Mouse (Mus musculus) liver, embryonic 16.5 days (tissue): ENCODE measurements around the gene Dmd. TPM values are rescaled to one million over a fixed set of nuclear protein-coding genes. Genes with fewer than 3 reads are reported as not detected.

ENCODE experiments used
- ATAC-seq: fragments of 200-750 bp; cut with Nextera tagmentation; 2 replicates; pipeline ENCODE4 v1.8.0; 2017; ENCODE audit warnings: low read depth, mild to moderate bottlenecking, moderate number of reproducible peaks, moderate library complexity
- H3K27ac ChIP-seq: fragments of 300-500 bp; sonication (generic); 2 replicates; pipeline ENCODE4 v1.5.1; 2014; ENCODE audit warnings: mild to moderate bottlenecking, low read length
- H3K27me3 ChIP-seq: fragments of 300-500 bp; sonication (generic); 2 replicates; pipeline ENCODE4 v1.6.1; 2014; ENCODE audit warnings: low read depth, low read length, mixed read lengths; ENCODE audit not compliant: control insufficient read depth, insufficient read depth
- H3K36me3 ChIP-seq: fragments of 300-500 bp; sonication (generic); 2 replicates; pipeline ENCODE4 v1.6.1; 2014; ENCODE audit warnings: mild to moderate bottlenecking; ENCODE audit not compliant: control insufficient read depth, insufficient read depth
- H3K4me1 ChIP-seq: fragments of 300-500 bp; sonication (generic); 2 replicates; pipeline ENCODE4 v1.6.1; 2014; ENCODE audit warnings: low read depth, low read length, mixed read lengths; ENCODE audit not compliant: control insufficient read depth
- H3K4me2 ChIP-seq: fragments of 300-500 bp; sonication (generic); 2 replicates; pipeline ENCODE4 v1.6.1; 2014; ENCODE audit warnings: low read depth, low read length, mixed read lengths
- H3K4me3 ChIP-seq: fragments of 300-500 bp; sonication (generic); 2 replicates; pipeline ENCODE4 v1.5.1; 2014; ENCODE audit warnings: low read depth, mild to moderate bottlenecking, low read length
- H3K9ac ChIP-seq: fragments of 300-500 bp; sonication (generic); 2 replicates; pipeline ENCODE4 v1.6.1; 2014; ENCODE audit warnings: low read depth, low read length
- H3K9me3 ChIP-seq: fragments of 300-500 bp; sonication (generic); replicated peaks from 2 replicates; pipeline ENCODE4 v1.6.1; 2016; ENCODE audit warnings: low read length; ENCODE audit not compliant: control insufficient read depth
- WGBS: fragments of 180-500 bp; shearing (Covaris S2); extraction: QIAGEN DNeasy Blood & Tissue Kit; methylation state at CpG from one replicate; pipeline ENCODE4 v1.1.7; 2014; ENCODE audit not compliant: insufficient replicate concordance; 5-methylcytosine and 5-hydroxymethylcytosine counted together
- polyA plus RNA-seq: library from polyadenylated mRNA; unstranded; fragments of >200 nt; fragmentation: Nextera tagmentation; extraction: Ambion mirVana; gene quantifications from 2 replicates; pipeline ENCODE4 v1.2.1, GENCODE M21; 2015

Gene Dmd
- 8.0 and 10.0 TPM in 2 replicates for polyA plus RNA-seq

DNA sequence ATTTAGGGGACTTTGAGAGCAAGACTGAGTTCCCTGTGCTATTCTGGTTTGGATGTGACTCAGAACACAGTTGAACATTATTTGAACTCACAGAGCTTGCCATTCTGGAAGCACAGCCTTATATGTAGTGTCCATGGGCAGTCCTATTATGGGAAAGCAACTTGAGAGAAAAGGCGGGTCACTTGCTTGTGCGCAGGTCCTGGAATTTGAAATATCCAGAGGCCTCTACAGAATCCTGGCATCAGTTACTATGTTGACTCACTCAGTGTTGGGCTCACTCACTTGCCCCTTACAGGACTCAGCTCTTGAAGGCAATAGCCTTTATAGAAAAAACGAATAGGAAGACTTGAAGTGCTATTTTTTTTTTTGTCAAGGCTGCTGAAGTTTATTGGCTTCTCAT is at the start of gene Dmd:
Gene Dmd, plus strand, starts transcription at position 241 of the 400 bp plus-strand sequence.
- 67% methylated on average over 3 of the region's 3 CpGs for WGBS
- no peak for ATAC-seq
- Histone ChIP-seq H3K4me3 (no peak within 1 kb of the TSS), H3K9ac (no peak within 1 kb of the TSS), H3K27ac (no peak within 1 kb of the TSS), H3K4me1 (no peaks in the 10 kb centered on the region), H3K27me3 (no peaks in the 10 kb centered on the region), H3K36me3 (no peaks in the 10 kb centered on the region), H3K4me2 (no peak within 1 kb of the TSS), H3K9me3 (no peaks in the 10 kb centered on the region)

DNA sequence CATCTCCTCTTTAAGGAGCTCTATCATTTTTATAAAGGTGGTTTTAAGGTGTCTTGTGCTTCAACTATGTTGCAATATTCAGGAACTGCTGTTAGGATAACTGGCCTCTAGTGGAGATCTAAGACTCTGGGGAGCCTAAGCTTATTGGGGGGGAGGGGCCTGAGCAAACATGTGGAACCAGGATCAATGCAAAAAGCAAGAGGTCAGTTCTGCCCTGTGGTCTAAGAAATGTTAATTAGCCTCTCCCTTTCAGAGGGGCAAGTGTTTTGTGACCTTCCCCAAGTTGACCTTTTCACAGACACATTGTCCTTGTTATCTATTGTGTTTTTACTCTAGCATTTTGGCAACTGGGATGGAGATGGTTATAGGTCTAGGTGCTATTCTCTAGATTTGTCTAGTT is 47.2 kb upstream of the Dmd start:
- Histone ChIP-seq H3K27me3 (no peaks in the 10 kb centered on the region), H3K4me2 (no peak overlapping the region), H3K4me1 (no peaks in the 10 kb centered on the region), H3K4me3 (no peak overlapping the region), H3K27ac (no peak overlapping the region), H3K9ac (no peak overlapping the region), H3K9me3 (no peaks in the 10 kb centered on the region), H3K36me3 (no peaks in the 10 kb centered on the region)
- ATAC-seq: no peak

DNA sequence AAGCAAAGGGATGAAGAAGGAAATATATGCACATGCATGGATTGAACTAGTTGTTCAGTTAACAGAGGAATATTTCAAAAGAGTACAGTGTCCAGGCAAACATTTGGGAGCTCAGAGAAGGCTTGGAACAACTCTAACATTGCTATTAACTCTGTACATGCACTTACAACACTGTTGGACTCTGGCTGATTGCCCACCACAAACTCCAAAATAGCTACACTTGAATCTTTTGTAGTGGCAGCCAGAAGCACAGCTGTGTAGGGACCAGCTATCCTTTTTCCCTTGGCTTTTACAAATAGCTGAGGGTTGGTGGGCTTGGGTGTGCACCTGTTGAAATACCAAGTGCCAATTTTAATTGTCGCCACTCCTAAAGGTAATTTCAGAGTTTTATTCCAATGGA is 39.0 kb downstream of the Dmd start:
- H3K9me3 ChIP-seq: no peaks in the 10 kb centered on the region
- H3K27ac ChIP-seq: no peak overlapping the region
- no peak overlapping the region for H3K4me2 ChIP-seq
- no peak for ATAC-seq
- H3K27me3 ChIP-seq: no peaks in the 10 kb centered on the region
- H3K9ac ChIP-seq: no peak overlapping the region
- no peaks in the 10 kb centered on the region for H3K36me3 ChIP-seq
- H3K4me1 ChIP-seq: no peaks in the 10 kb centered on the region
- WGBS: 66% methylated on average over 1 of the region's 1 CpGs
- no peak overlapping the region for H3K4me3 ChIP-seq

DNA sequence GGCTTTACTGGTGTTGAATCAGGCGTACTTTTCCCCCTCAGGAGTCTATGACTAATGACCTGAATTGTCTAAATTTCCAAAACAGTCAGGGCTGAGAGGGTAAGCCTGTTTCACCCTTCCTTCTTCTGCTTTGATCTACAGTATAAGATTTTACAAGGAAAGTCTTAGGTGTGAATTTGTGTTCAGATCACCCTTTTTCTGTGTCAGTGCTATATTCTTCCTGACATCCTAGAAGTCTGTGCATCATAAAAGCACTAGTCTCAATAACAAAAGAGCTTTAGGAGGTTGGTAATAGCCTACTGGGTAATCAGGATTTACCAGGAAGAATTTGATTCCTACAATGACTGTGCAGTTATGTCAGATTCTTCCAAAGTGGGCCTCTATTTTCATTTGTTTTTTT is 101.5 kb downstream of the Dmd start:
- no peak for ATAC-seq
- H3K9ac ChIP-seq: no peak overlapping the region
- 58% methylated on average over 1 of the region's 1 CpGs for WGBS
- no peaks in the 10 kb centered on the region for H3K27me3 ChIP-seq
- no peaks in the 10 kb centered on the region for H3K4me1 ChIP-seq
- no peaks in the 10 kb centered on the region for H3K9me3 ChIP-seq
- no peak overlapping the region for H3K27ac ChIP-seq
- H3K36me3 ChIP-seq: no peaks in the 10 kb centered on the region
- H3K4me2 ChIP-seq: no peak overlapping the region
- no peak overlapping the region for H3K4me3 ChIP-seq

DNA sequence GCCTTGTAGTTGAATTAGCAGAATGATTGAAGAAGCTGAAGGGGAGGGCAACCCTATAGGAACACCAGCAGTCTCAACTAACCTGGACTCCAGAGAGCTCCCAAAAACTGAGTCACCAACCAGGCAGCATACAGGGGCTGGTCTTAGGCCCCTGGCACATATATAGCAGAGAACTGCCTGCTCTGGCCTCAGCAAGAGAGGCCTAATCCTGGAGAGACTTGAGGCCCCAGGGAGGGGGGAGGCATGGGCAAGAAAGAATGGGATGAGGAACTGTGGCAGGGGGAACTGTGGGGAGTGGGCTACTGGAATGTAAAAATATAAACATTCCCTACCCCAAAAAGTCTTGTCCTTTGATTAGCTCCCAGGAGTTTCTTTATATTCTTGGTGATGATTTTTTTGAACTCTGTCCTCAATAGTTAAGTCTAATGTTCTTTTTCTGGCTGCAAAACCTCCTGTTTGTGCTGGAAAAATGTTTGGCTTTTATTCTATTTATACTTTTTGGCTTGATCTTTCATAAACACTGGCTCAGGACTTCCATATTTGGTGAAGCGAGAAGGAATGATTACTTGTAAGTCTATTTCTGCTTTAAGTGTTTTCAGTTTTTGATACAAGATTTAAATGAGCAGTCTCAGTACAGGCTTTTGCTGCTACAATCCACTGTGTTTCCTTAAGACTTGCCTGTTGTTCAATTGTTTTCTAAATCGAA is 167.7 kb downstream of the Dmd start:
- no peaks in the 10 kb centered on the region for H3K9me3 ChIP-seq
- ATAC-seq: no peak
- H3K9ac ChIP-seq: no peak overlapping the region
- 48% methylated on average over 2 of the region's 2 CpGs for WGBS
- no peak overlapping the region for H3K27ac ChIP-seq
- H3K27me3 ChIP-seq: no peaks in the 10 kb centered on the region
- no peaks in the 10 kb centered on the region for H3K36me3 ChIP-seq
- H3K4me1 ChIP-seq: no peaks in the 10 kb centered on the region
- no peak overlapping the region for H3K4me3 ChIP-seq
- no peak overlapping the region for H3K4me2 ChIP-seq

DNA sequence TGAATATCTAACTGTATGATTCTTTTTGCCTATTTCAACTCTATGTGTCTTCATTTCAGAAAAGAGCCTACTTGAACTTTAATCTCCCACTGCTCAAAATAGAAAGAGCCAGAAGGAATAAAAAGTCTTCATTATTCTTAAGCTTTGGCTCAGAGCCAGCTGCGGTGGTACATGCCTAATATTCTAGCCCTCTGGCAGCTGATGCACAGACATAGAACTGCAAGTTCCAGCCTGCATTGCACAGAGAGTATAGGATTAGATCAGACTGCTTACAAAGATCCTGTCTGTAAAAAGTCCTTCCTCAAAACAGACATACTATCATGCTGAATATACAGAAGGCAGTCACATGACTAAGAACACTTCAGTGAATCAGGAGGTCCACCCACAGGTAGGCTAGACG is 168.5 kb downstream of the Dmd start:
- 53% methylated on average over 2 of the region's 2 CpGs for WGBS
- no peaks in the 10 kb centered on the region for H3K9me3 ChIP-seq
- no peaks in the 10 kb centered on the region for H3K4me1 ChIP-seq
- no peaks in the 10 kb centered on the region for H3K36me3 ChIP-seq
- H3K9ac ChIP-seq: no peak overlapping the region
- H3K4me3 ChIP-seq: no peak overlapping the region
- no peak overlapping the region for H3K27ac ChIP-seq
- no peak overlapping the region for H3K4me2 ChIP-seq
- H3K27me3 ChIP-seq: no peaks in the 10 kb centered on the region
- ATAC-seq: no peak

DNA sequence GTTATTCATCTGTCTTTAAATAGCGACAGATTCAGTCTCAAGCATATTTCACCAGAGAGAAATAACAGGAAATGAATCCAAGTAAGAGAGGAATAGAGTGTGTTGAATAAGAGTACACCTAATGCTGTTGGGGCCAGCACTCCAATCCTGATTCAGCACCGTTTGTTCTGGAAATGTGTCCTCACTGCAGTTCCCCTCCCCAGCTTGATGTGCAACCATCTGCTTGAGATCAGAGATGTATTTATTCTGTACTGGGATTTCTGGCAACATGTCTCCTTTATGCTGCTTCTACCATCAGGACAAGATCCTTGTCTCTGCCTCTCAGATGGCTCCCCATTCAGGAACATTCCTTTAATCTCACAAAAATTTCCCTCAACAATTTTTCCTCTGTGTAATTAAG is 271.9 kb downstream of the Dmd start:
- Histone ChIP-seq H3K4me2 (no peak overlapping the region), H3K9me3 (no peaks in the 10 kb centered on the region), H3K27ac (no peak overlapping the region), H3K36me3 (no peaks in the 10 kb centered on the region), H3K4me1 (no peaks in the 10 kb centered on the region), H3K9ac (no peak overlapping the region), H3K4me3 (no peak overlapping the region), H3K27me3 (no peaks in the 10 kb centered on the region)
- 66% methylated on average over 2 of the region's 2 CpGs for WGBS
- ATAC-seq: no peak

DNA sequence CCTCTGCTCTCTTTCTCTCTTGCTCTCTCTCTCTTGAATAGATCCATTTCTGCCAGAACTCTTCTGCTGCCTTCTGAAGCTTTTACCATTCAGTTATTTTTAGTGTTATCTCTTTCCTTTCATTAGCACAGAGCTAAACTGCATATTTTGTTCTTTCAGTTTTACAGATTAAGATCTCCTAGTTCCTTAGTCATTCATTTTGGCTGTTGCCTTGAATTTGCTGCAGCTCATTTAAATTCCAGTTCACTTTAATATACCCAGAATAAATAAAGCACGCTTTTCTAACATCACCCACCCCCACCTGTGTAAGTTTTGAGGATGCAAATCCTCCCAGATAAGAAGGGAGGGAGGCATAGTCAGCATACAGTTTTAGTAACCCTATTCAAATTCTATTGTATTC is 272.4 kb downstream of the Dmd start:
- H3K9ac ChIP-seq: no peak overlapping the region
- WGBS: 22% methylated on average over 1 of the region's 1 CpGs
- no peak overlapping the region for H3K4me3 ChIP-seq
- no peak overlapping the region for H3K4me2 ChIP-seq
- ATAC-seq: no peak
- no peak overlapping the region for H3K27ac ChIP-seq
- no peaks in the 10 kb centered on the region for H3K4me1 ChIP-seq
- no peaks in the 10 kb centered on the region for H3K9me3 ChIP-seq
- no peaks in the 10 kb centered on the region for H3K36me3 ChIP-seq
- no peaks in the 10 kb centered on the region for H3K27me3 ChIP-seq

DNA sequence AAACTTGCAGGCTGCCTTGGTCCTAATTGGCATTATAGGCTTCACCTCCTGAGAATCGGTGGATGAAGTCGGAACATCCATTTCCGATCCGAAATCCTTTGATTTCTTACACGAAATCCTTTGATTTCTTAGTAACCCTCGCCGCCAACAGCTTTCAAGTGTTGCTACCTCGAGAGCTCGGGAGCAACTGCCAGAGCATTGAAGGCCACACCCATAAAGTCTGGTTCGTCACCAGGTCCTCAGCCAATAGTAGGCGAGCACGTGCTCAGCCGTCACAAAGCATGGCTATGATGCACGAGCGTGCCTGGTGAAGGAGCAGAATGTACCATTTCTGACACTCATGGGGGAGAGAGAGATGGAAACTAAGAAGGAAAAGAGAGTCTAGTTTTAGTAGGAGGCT is 538.9 kb downstream of the Dmd start, which contains the start of gene Tsga8:
Gene Tsga8, minus strand, starts transcription at position 327 of the 400 bp plus-strand sequence.
- H3K9me3 ChIP-seq: no peaks in the 10 kb centered on the region
- no peak for ATAC-seq
- no peak within 1 kb of the TSS for H3K4me3 ChIP-seq
- H3K27ac ChIP-seq: no peak within 1 kb of the TSS
- 80% methylated on average over 15 of the region's 15 CpGs for WGBS
- no peaks in the 10 kb centered on the region for H3K36me3 ChIP-seq
- no peak within 1 kb of the TSS for H3K9ac ChIP-seq
- no peaks in the 10 kb centered on the region for H3K27me3 ChIP-seq
- no peaks in the 10 kb centered on the region for H3K4me1 ChIP-seq
- H3K4me2 ChIP-seq: no peak within 1 kb of the TSS
